Comparison of ENCODE assay signal across 12 mouse cellular contexts in the genomic region with DNA sequence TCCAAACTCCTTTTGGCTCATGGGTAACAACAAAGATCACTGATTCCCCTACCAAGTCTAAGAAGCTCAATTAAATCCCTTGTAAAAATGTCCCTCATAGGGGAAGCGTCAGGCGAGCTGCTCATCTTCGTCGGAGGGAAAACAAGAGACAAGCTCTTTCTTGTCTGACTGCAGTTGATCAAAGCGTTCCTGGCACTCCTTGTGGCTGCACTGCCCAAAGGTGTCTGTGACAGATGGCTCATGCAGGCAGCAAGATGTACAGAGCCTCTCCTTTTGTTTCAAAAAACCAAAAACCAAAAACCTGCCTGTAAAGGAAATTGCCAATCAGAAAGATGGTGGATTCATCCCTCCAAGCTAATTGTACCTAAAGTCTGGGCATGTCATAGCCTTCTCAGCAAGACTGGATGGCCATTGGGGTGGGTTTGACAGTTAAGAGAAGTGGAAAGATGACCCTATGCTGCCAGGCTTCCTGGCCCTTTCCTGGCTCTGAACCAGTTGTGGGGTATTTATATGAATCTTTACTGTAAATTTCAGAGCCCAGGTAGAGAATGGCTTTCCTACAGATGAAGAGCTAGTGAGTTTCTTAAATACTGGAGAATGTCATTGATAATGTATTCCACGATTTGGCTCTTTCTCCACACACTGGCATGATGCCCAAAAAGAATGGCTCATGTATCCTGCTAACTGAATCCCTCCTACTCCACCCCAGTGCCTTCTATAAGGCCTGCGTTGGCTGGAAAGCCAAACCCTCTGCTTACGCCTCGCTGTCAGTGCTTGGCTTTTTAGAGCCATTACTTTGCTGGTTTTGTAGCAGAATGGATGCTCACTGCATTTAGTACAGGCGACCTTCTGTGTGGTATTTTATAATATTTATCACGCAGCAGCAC.
DNase-seq lines count a peak whose midpoint lies in the region; ATAC-seq and TF ChIP-seq lines count a peak whose summit lies in the region.
"Had no signal": no experiment of that assay in that cellular context is flagged by ENCODE, and none has a peak within 500 bp of the region (broad histone marks: within the 10 kb centered on the region; RNA-seq: fewer than 3 reads in every experiment).

No protein-coding gene starts in this region.

- no peak overlapping the region for H3K9ac ChIP-seq in lung, embryonic 14.5 days

- no peak overlapping the region for H3K4me3 ChIP-seq in lung, embryonic 14.5 days (ENCODE audit: low read depth, low read length)

- no peaks in the 10 kb centered on the region for H3K4me1 ChIP-seq in lung, embryonic 14.5 days (ENCODE audit: insufficient read depth)

- no peak overlapping the region for H3K27ac ChIP-seq in lung, embryonic 14.5 days (ENCODE audit: low read depth)
- H3K27ac ChIP-seq: stomach, postnatal 0 days had no signal

- H3K4me2 ChIP-seq in lung, embryonic 14.5 days: no peak overlapping the region

- WGBS in lung, embryonic 14.5 days: 45% methylated on average over 11 of the region's 11 CpGs

- no peak; the same call in 1 of the 2 replicates for ATAC-seq in lung, embryonic 14.5 days (ENCODE audit: insufficient read depth)
- no peak for ATAC-seq in megakaryocyte, adult 5-6 weeks (ENCODE audit: poor library complexity, severe bottlenecking)
- ATAC-seq: intestine, postnatal 0 days had no signal

- no peaks in the 10 kb centered on the region for H3K27me3 ChIP-seq in lung, embryonic 14.5 days (ENCODE audit: insufficient read depth, low read length)

- no peak for TF ChIP-seq CTCF in lung, embryonic 14.5 days (IDR thresholded peaks at IDR 0.05; ENCODE audit: low read depth)

- DNase-seq in lung, embryonic 14.5 days: peak; percentile 78
- DNase-seq in lung, postnatal 4 days: no peak
- DNase-seq in cerebellum, adult 9-11 months: peak; percentile 92
- peak; percentile 14 to 33 for DNase-seq in layer of hippocampus, adult 8-10 months (ENCODE audit: low spot score in 2 of 2)
- peak; percentile 55 to 57 for DNase-seq in right cerebral cortex, postnatal 10 days (ENCODE audit: low spot score in 2 of 2)
- no peak for DNase-seq in B cell, adult 2 months
- no peak for DNase-seq in urinary bladder, postnatal 10 days (ENCODE audit: low spot score)
- DNase-seq: adrenal gland, postnatal 36 days; embryo, embryonic 11 days had no signal

- no peaks in the 10 kb centered on the region for H3K36me3 ChIP-seq in lung, embryonic 14.5 days (ENCODE audit: insufficient read depth)

- no peaks in the 10 kb centered on the region for H3K9me3 ChIP-seq in lung, embryonic 14.5 days (ENCODE audit: low read depth, low read length)

Comparison
In these comparisons a context has a peak if more than half of its experiments do, and no peak if none do; other contexts are left out.
1. DNase-seq: peak in lung, embryonic 14.5 days (single experiment), cerebellum, adult 9-11 months (single experiment), layer of hippocampus, adult 8-10 months (2 of 2) and right cerebral cortex, postnatal 10 days (2 of 2); none in lung, postnatal 4 days (0 of 2), B cell, adult 2 months (0 of 2) and urinary bladder, postnatal 10 days (single experiment).